ENCODE assay signal across 7 mouse cellular contexts in genomic region chr19:6426703-6427500, GRCm38 (mm10). TPM values are rescaled to one million over a fixed set of nuclear protein-coding genes. Genes with fewer than 3 reads are reported as not detected.
A peak's percentile ranks its signal among the peaks of the same experiment; 100 is the strongest.
DNase-seq lines count a peak whose midpoint lies in the region; ATAC-seq and TF ChIP-seq lines count a peak whose summit lies in the region.

No protein-coding gene starts in this region.

- no peaks in the 10 kb centered on the region for H3K9me3 ChIP-seq in hindbrain, embryonic 13.5 days
- no peaks in the 10 kb centered on the region for H3K9me3 ChIP-seq in liver, postnatal 0 days (ENCODE audit: low read length)
- H3K9me3 ChIP-seq in stomach, postnatal 0 days (ENCODE audit: control insufficient read depth, low read length), result no peaks in the 10 kb centered on the region

- WGBS in hindbrain, embryonic 13.5 days, result 14% methylated on average over 13 of the region's 13 CpGs
- 19% methylated on average over 13 of the region's 13 CpGs for WGBS in liver, postnatal 0 days (ENCODE audit: insufficient replicate concordance)
- 19% methylated on average over 13 of the region's 13 CpGs for WGBS in stomach, postnatal 0 days

- ATAC-seq in hindbrain, embryonic 13.5 days (ENCODE audit: low FRiP score), result no peak
- no peak for ATAC-seq in liver, postnatal 0 days
- ATAC-seq in stomach, postnatal 0 days (ENCODE audit: low FRiP score, low TSS enrichment), result 0 out of 2 replicates have a peak, but pooled peaks have one; percentile 27

- peak overlapping the region; percentile 33; the same call in 1 of the 2 replicates for H3K4me3 ChIP-seq in hindbrain, embryonic 13.5 days
- H3K4me3 ChIP-seq in liver, postnatal 0 days (ENCODE audit: low read depth, low read length), result no peak overlapping the region
- H3K4me3 ChIP-seq in stomach, postnatal 0 days (ENCODE audit: low read depth, low read length), result no peak overlapping the region
- H3K4me3 ChIP-seq in layer of hippocampus, adult 2 months, result no peak overlapping the region

- peak; percentile 61 for DNase-seq in urinary bladder, postnatal 14 days (ENCODE audit: low spot score)
- no peak for DNase-seq in urinary bladder, adult 2 months (ENCODE audit: low spot score)
- DNase-seq in c-Kit-positive CD71-positive TER-119-positive erythroid progenitor cells, embryonic 14.5 days (ENCODE audit: low spot score), result peak; percentile 42
- DNase-seq in liver, postnatal 0 days, result peak; percentile 71
- DNase-seq in stomach, postnatal 0 days (ENCODE audit: low spot score), result peak; percentile 77
- no peak for DNase-seq in layer of hippocampus, adult 2 months (ENCODE audit: low spot score in 2 of 2)

- H3K9ac ChIP-seq in hindbrain, embryonic 13.5 days, result no peak overlapping the region
- H3K9ac ChIP-seq in liver, postnatal 0 days (replicated peaks), result no peak overlapping the region
- no peak overlapping the region for H3K9ac ChIP-seq in stomach, postnatal 0 days (ENCODE audit: low read length)

- H3K36me3 ChIP-seq in hindbrain, embryonic 13.5 days, result peaks cover 10% of the 10 kb centered on the region
- no peaks in the 10 kb centered on the region for H3K36me3 ChIP-seq in liver, postnatal 0 days (replicated peaks; ENCODE audit: insufficient read depth, low read length)
- H3K36me3 ChIP-seq in stomach, postnatal 0 days (ENCODE audit: control insufficient read depth, insufficient read depth, low read length), result no peaks in the 10 kb centered on the region

- TF ChIP-seq EP300 in liver, postnatal 0 days (IDR thresholded peaks at IDR 0.05; ENCODE audit: low read depth), result no peak
- no peak for TF ChIP-seq EP300 in stomach, postnatal 0 days (optimal IDR thresholded peaks at IDR 0.05)

- H3K4me1 ChIP-seq in hindbrain, embryonic 13.5 days (replicated peaks), result peaks cover 96% of the 10 kb centered on the region
- H3K4me1 ChIP-seq in liver, postnatal 0 days (ENCODE audit: insufficient read depth), result peaks cover 11% of the 10 kb centered on the region
- peaks cover 8% of the 10 kb centered on the region; the same call in 1 of the 2 replicates for H3K4me1 ChIP-seq in stomach, postnatal 0 days (replicated peaks; ENCODE audit: control insufficient read depth, insufficient read depth)

- no peak for TF ChIP-seq CTCF in liver, postnatal 0 days (IDR thresholded peaks at IDR 0.05; ENCODE audit: low read depth)
- TF ChIP-seq CTCF in stomach, postnatal 0 days (IDR thresholded peaks at IDR 0.05; ENCODE audit: low read depth), result no peak
- TF ChIP-seq CTCF in layer of hippocampus, adult 2 months (conservative IDR thresholded peaks at IDR 0.05), result no peak

- H3K27me3 ChIP-seq in hindbrain, embryonic 13.5 days, result peaks cover 52% of the 10 kb centered on the region
- H3K27me3 ChIP-seq in liver, postnatal 0 days (ENCODE audit: insufficient read depth, low read length), result peaks cover 74% of the 10 kb centered on the region
- peaks cover 20% of the 10 kb centered on the region for H3K27me3 ChIP-seq in stomach, postnatal 0 days (ENCODE audit: control insufficient read depth, insufficient read depth, low read length)

- H3K4me2 ChIP-seq in hindbrain, embryonic 13.5 days, result 0 out of 2 replicates have a peak overlapping the region, but pooled peaks have one; percentile 58
- H3K4me2 ChIP-seq in liver, postnatal 0 days (ENCODE audit: low read depth, low read length), result no peak overlapping the region
- H3K4me2 ChIP-seq in stomach, postnatal 0 days (replicated peaks; ENCODE audit: low read depth), result no peak overlapping the region

- peak overlapping the region; percentile 30; the same call in 1 of the 2 replicates for H3K27ac ChIP-seq in hindbrain, embryonic 13.5 days
- no peak overlapping the region for H3K27ac ChIP-seq in liver, postnatal 0 days (ENCODE audit: low read depth)
- H3K27ac ChIP-seq in stomach, postnatal 0 days (replicated peaks), result no peak overlapping the region
- H3K27ac ChIP-seq in layer of hippocampus, adult 2 months, result no peak overlapping the region; the same call in 1 of the 2 replicates

RNA-seq across cellular contexts. Expression of gene Nrxn2, which starts 8.4 kb away (rescaled TPM):
- polyA plus RNA-seq in urinary bladder, adult 2 months (2012; rRNA removed), result 1.3 and 1.5 TPM in 2 replicates
- polyA plus RNA-seq in hindbrain, embryonic 13.5 days (2015; fragmentation: Nextera tagmentation; extraction: Ambion mirVana), result 23.5 and 27.7 TPM in 2 replicates
- 0.96 and 0.97 TPM in 2 replicates for polyA plus RNA-seq in liver, postnatal 0 days (2015; fragmentation: Nextera tagmentation; extraction: Ambion mirVana)
- 0.83 and 1.3 TPM in 2 replicates for polyA plus RNA-seq in stomach, postnatal 0 days (2015; fragmentation: Nextera tagmentation; extraction: Ambion mirVana)
- 100 to 1,000 TPM; 405 to 437 TPM for total RNA-seq in layer of hippocampus, adult 2 months (2021)

RNA-seq across cellular contexts. Expression of gene Rasgrp2, which starts 27.8 kb away (rescaled TPM):
- polyA plus RNA-seq in urinary bladder, adult 2 months (2012; rRNA removed), result 106 and 109 TPM in 2 replicates
- 42.0 and 43.2 TPM in 2 replicates for polyA plus RNA-seq in hindbrain, embryonic 13.5 days (2015; fragmentation: Nextera tagmentation; extraction: Ambion mirVana)
- polyA plus RNA-seq in liver, postnatal 0 days (2015; fragmentation: Nextera tagmentation; extraction: Ambion mirVana), result 90.7 and 93.5 TPM in 2 replicates
- polyA plus RNA-seq in stomach, postnatal 0 days (2015; fragmentation: Nextera tagmentation; extraction: Ambion mirVana), result 53.4 and 57.3 TPM in 2 replicates
- 10 to 100 TPM; 31.3 to 36.7 TPM for total RNA-seq in layer of hippocampus, adult 2 months (2021)

RNA-seq across cellular contexts. Expression of gene Pygm, which starts 42.7 kb away (rescaled TPM):
- 34.8 and 47.2 TPM in 2 replicates for polyA plus RNA-seq in urinary bladder, adult 2 months (2012; rRNA removed)
- polyA plus RNA-seq in hindbrain, embryonic 13.5 days (2015; fragmentation: Nextera tagmentation; extraction: Ambion mirVana), result 4.9 and 5.7 TPM in 2 replicates
- polyA plus RNA-seq in liver, postnatal 0 days (2015; fragmentation: Nextera tagmentation; extraction: Ambion mirVana), result 2.5 and 8.9 TPM in 2 replicates
- polyA plus RNA-seq in stomach, postnatal 0 days (2015; fragmentation: Nextera tagmentation; extraction: Ambion mirVana), result 8.0 and 10.5 TPM in 2 replicates
- 10 to 100 TPM; 13.0 to 18.8 TPM for total RNA-seq in layer of hippocampus, adult 2 months (2021)

Comparison
In these comparisons a context has a peak if more than half of its experiments do, and no peak if none do; other contexts are left out.
1. DNase-seq: peak in urinary bladder, postnatal 14 days (single experiment), c-Kit-positive CD71-positive TER-119-positive erythroid progenitor cells, embryonic 14.5 days (single experiment), liver, postnatal 0 days (single experiment) and stomach, postnatal 0 days (single experiment); none in urinary bladder, adult 2 months (single experiment) and layer of hippocampus, adult 2 months (0 of 2).